Mouse (Mus musculus) forebrain, embryonic 14.5 days (tissue): ENCODE measurements around the gene Gsg1l. TPM values are rescaled to one million over a fixed set of nuclear protein-coding genes. Genes with fewer than 3 reads are reported as not detected.

Source experiments
- ATAC-seq: fragments of 200-750 bp; cut with Nextera tagmentation; 2 replicates; pipeline ENCODE4 v1.8.0; 2017; ENCODE audit warnings: mild to moderate bottlenecking, moderate library complexity
- DNase-seq: peaks from one replicate; pipeline ENCODE4 v3.0.0-alpha.2; 2015; ENCODE audit warnings: low spot score
- H3K27ac ChIP-seq: fragments of 300-500 bp; sonication (generic); 2 replicates; pipeline ENCODE4 v1.5.1; 2014; ENCODE audit warnings: low read depth, mild to moderate bottlenecking, control low read depth, low read length, moderate library complexity
- H3K27me3 ChIP-seq: fragments of 300-500 bp; sonication (generic); replicated peaks from 2 replicates; pipeline ENCODE4 v1.6.1; 2014; ENCODE audit warnings: low read length, control low read depth, mixed read lengths; ENCODE audit not compliant: control insufficient read depth, insufficient read depth
- H3K36me3 ChIP-seq: fragments of 300-500 bp; sonication (generic); 2 replicates; pipeline ENCODE4 v1.6.1; 2014; ENCODE audit warnings: low read length, control low read depth; ENCODE audit not compliant: control insufficient read depth, insufficient read depth
- H3K4me1 ChIP-seq: fragments of 300-500 bp; sonication (generic); 2 replicates; pipeline ENCODE4 v1.6.1; 2014; ENCODE audit warnings: antibody characterized with exemption, low read length, control low read depth; ENCODE audit not compliant: control insufficient read depth, insufficient read depth
- H3K4me2 ChIP-seq: fragments of 300-500 bp; sonication (generic); 2 replicates; pipeline ENCODE4 v1.6.1; 2014; ENCODE audit warnings: mild to moderate bottlenecking, control low read depth, low read length
- H3K4me3 ChIP-seq: fragments of 300-500 bp; sonication (generic); 2 replicates; pipeline ENCODE4 v1.5.1; 2014; ENCODE audit warnings: low read depth, low read length, control low read depth
- H3K9ac ChIP-seq: fragments of 300-500 bp; sonication (generic); 2 replicates; pipeline ENCODE4 v1.6.1; 2014; ENCODE audit warnings: mild to moderate bottlenecking, low read length, control low read depth, moderate library complexity
- H3K9me3 ChIP-seq: fragments of 300-500 bp; sonication (generic); replicated peaks from 2 replicates; pipeline ENCODE4 v1.6.1; 2016; ENCODE audit warnings: low read length, control low read depth, mixed read lengths; ENCODE audit not compliant: control insufficient read depth
- WGBS: fragments of 180-500 bp; shearing (Covaris S2); extraction: QIAGEN DNeasy Blood & Tissue Kit; methylation state at CpG from one replicate; pipeline ENCODE4 v1.1.7; 2014; 5-methylcytosine and 5-hydroxymethylcytosine counted together
- polyA plus RNA-seq: library from polyadenylated mRNA; unstranded; fragments of >200 nt; fragmentation: Nextera tagmentation; extraction: Ambion mirVana; gene quantifications from 2 replicates; pipeline ENCODE4 v1.2.1, GENCODE M21; 2014

Gsg1l gene
- polyA plus RNA-seq, 1 experiment from 2014 or later: 5.0 TPM

DNA sequence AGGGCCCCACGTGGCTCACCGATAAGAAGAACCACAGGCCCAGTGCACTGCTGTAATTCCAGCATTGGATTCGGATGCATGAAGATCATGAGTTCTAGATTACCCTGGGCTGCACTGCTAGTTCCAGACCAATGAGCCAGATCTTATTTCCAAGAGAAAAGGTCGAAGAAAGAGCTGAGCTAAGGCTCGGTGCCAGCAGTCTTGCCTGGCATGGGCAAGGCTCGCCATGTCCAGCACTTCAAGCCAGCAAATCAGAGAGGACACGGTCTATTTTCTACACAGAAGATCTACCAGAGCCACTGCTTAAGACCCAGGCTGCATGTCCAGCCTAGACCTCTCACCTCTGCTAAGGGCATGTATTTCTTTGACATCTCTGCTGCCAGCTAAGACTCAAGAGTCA is 92.2 kb downstream of the Gsg1l start:
- no peak for DNase-seq
- Histone ChIP-seq H3K36me3 (no peaks in the 10 kb centered on the region), H3K4me2 (no peak overlapping the region), H3K27me3 (no peaks in the 10 kb centered on the region), H3K9me3 (no peaks in the 10 kb centered on the region), H3K4me1 (0 out of 2 replicates have a peak, but pooled peaks cover 3% of the 10 kb centered on the region), H3K4me3 (no peak overlapping the region), H3K9ac (no peak overlapping the region), H3K27ac (no peak overlapping the region)
- no peak for ATAC-seq
- WGBS: 80% methylated on average over 7 of the region's 7 CpGs

DNA sequence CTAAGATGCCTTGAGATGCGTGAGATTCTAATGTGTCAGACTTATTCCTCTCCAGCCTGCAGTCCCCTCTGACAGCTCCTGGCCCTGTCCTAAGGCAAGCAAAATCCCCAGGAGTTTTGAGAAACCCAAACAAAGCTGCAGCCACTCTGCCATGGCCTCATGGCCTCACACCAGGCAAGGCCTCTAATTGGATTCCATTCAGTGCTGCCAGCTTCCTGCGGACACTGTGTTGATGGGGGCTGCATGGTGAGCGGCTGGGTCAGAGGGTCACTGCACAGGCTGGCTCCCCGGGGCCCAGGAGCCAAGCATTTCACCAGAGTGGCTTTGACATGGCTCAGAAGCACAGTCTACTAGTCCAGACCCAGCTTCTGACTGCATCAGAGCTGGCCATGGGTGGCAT is 92.7 kb downstream of the Gsg1l start:
- H3K36me3 ChIP-seq: no peaks in the 10 kb centered on the region
- H3K9ac ChIP-seq: no peak overlapping the region
- no peaks in the 10 kb centered on the region for H3K27me3 ChIP-seq
- peaks cover 4% of the 10 kb centered on the region; the same call in 1 of the 2 replicates for H3K4me1 ChIP-seq
- H3K4me3 ChIP-seq: no peak overlapping the region
- DNase-seq (no peak), ATAC-seq (no peak)
- no peak overlapping the region for H3K4me2 ChIP-seq
- 18% methylated on average over 4 of the region's 4 CpGs for WGBS
- no peaks in the 10 kb centered on the region for H3K9me3 ChIP-seq
- no peak overlapping the region for H3K27ac ChIP-seq

DNA sequence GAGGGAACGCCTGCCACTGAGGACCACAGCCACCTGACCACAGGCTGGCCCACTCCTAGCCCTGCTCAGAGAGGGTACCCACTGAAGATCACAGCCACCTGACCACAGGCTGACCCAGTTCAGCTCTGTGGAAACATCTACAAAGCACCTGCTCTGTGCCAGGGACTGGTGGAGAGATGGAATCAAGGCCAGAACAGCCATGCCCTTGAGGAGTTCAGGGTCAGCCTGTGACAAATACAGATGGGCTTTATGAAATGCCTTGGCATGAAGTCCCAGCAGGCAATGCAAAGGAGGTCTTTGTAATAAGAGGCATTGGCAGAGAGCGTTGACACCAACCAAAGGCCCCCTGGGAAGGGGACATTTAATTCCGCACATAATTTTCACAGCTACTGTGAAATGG is 93.9 kb downstream of the Gsg1l start:
- no peak for ATAC-seq
- Histone ChIP-seq H3K4me3 (no peak overlapping the region), H3K27ac (no peak overlapping the region), H3K27me3 (no peaks in the 10 kb centered on the region), H3K9ac (no peak overlapping the region), H3K36me3 (no peaks in the 10 kb centered on the region), H3K9me3 (no peaks in the 10 kb centered on the region), H3K4me2 (no peak overlapping the region), H3K4me1 (peaks cover 15% of the 10 kb centered on the region)
- DNase-seq: no peak
- 94% methylated on average over 3 of the region's 3 CpGs for WGBS

DNA sequence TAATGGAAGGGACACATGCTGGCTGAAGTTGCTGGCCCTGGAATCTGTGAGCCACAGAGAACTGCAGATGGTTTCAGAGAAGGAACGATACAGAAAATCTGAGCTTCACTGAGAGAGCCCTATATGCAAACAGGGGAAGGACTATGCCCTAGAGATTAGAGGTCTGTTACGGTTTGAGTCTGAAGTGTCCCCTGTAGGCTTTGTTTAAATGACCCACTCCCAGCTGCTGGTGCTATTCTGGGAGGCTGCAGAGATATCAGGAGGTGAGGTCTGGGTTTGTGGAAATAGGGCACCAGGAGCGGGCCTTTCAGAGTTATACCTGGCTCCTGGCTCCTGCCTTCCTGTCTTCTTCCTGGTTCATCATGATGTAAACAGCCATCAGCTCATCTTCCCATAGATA is 95.1 kb downstream of the Gsg1l start:
- no peak for ATAC-seq
- no peak for DNase-seq
- H3K4me1 ChIP-seq: peaks cover 15% of the 10 kb centered on the region
- H3K4me3 ChIP-seq: no peak overlapping the region
- H3K27me3 ChIP-seq: no peaks in the 10 kb centered on the region
- no peak overlapping the region for H3K4me2 ChIP-seq
- WGBS: 83% methylated on average over 3 of the region's 3 CpGs
- no peak overlapping the region for H3K9ac ChIP-seq
- H3K27ac ChIP-seq: no peak overlapping the region
- no peaks in the 10 kb centered on the region for H3K9me3 ChIP-seq
- no peaks in the 10 kb centered on the region for H3K36me3 ChIP-seq

DNA sequence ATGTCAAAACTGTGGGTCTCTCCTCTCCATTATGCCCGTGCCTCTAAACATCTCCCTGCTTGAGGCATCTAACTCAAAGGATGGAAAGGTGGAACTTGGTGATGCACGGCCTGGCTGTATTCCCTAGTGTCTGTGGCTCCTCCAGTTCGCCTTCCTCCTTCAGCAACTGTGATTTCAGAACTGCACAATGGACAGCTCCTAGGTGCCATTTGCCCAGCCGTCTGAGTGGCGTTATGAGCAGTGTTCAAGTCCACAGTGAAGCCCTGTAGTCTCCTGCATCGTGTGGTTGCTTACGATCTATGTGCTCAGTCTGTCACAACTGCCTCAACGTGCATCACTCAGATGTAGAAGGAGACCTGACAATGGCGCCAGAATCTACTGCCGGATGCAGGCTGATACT is 96.6 kb downstream of the Gsg1l start:
- Histone ChIP-seq H3K36me3 (no peaks in the 10 kb centered on the region), H3K27me3 (no peaks in the 10 kb centered on the region), H3K4me1 (peaks cover 13% of the 10 kb centered on the region), H3K4me3 (no peak overlapping the region), H3K9ac (no peak overlapping the region), H3K4me2 (no peak overlapping the region), H3K9me3 (no peaks in the 10 kb centered on the region), H3K27ac (no peak overlapping the region)
- ATAC-seq (no peak), DNase-seq (no peak)
- WGBS: 83% methylated on average over 10 of the region's 10 CpGs

DNA sequence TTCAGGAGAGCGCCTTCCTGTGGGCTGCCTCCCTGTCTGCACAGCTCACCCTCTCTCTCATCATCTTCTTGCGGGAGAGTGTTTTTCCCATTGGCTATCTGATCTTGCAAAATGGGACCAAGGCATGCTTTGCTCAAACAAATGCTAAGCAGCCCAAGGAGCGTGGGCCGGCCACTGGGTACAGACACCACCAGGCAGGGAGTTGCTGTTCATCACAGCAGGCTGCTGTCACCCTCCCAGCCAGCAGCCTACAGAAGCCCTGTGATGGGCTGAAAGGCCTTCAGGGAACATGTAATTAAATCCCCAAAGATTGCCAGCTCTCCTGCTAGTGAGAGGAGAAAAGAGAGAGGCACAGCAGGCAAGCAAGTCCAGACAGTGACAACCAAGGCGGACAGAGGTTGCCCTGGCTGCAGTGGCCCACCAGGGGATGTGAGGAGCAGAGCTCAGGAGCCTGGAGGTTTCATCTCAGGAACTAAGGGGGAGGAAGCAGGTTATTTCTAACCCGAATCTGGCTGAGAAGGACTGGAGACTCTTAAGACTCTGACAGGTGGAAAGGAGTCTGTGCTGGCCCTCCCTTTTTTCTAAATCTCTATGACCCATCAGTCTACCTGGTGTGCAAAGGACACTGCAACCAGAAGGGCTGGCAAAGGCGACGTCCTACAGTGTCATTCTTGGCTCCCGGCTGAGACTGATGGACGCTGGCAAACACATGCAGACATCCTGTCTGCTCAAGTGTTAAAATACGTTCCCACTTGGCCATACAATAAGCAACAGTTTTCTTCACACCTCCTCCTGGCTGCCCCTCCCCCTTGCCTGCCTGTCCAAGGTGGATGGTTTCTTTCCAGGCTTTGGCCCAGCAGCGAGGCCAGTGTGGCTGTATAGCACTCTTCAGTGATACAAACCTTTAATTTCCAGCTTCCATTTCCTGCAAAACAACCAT is 98.0 kb downstream of the Gsg1l start:
- ATAC-seq: peak; percentile 75
- H3K27ac ChIP-seq: no peak overlapping the region

DNA sequence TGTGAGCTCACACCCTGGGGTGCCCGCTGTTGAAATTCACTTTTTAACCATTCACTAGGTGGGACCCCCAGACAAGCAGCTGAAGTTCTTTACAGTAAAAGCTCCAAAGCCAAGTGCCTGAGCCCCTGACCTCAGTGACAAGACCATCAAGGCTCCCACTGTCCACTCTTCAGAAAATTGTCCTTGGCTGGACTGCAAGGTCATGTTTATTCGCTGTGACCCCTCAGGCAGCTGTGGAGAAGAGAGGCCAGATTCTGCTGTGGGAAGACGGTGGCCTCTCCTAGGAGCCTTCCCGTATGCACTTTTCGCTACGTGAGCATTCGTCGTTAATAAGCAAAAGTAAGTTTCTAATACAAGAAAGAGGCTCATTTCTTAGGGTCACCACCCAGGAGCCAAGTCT is 102.6 kb downstream of the Gsg1l start:
- ATAC-seq: no peak

More for the DNA sequence above, 98.0 kb downstream of the Gsg1l start:
- Histone ChIP-seq H3K4me3 (no peak overlapping the region), H3K4me2 (no peak overlapping the region), H3K9ac (no peak overlapping the region), H3K36me3 (no peaks in the 10 kb centered on the region), H3K27me3 (no peaks in the 10 kb centered on the region), H3K9me3 (no peaks in the 10 kb centered on the region), H3K4me1 (peaks cover 13% of the 10 kb centered on the region)
- 24% methylated on average over 12 of the region's 12 CpGs for WGBS
- peak; percentile 60 for DNase-seq

DNA sequence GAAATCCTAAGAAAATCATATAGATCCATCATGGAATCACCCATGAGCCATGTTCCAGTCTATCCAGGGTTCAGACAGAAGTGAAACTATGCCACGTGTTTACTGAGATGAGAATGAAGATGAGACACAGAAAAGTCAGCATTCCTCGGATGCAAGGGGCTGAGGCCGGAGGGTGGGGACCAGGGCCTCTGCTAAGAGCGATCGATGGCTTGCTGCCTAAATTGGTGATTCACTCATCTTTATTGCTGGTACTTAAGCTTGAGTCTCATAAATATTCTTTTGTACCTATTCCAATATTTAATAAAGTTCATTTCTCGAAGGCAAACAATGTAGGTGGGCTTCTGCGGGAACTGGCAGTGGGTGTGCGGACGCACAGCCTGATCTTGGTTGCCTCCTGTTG is 105.5 kb downstream of the Gsg1l start:
- Histone ChIP-seq H3K4me2 (no peak overlapping the region), H3K9me3 (no peaks in the 10 kb centered on the region), H3K27ac (no peak overlapping the region), H3K4me3 (no peak overlapping the region), H3K36me3 (no peaks in the 10 kb centered on the region), H3K4me1 (no peaks in the 10 kb centered on the region; the same call in 1 of the 2 replicates), H3K9ac (no peak overlapping the region), H3K27me3 (no peaks in the 10 kb centered on the region)
- ATAC-seq (no peak), DNase-seq (no peak)
- WGBS: 87% methylated on average over 9 of the region's 9 CpGs

More for the DNA sequence above, 102.6 kb downstream of the Gsg1l start:
- Histone ChIP-seq H3K9ac (no peak overlapping the region), H3K4me1 (peaks cover 12% of the 10 kb centered on the region), H3K9me3 (no peaks in the 10 kb centered on the region), H3K4me2 (no peak overlapping the region), H3K27me3 (no peaks in the 10 kb centered on the region), H3K27ac (no peak overlapping the region), H3K36me3 (no peaks in the 10 kb centered on the region), H3K4me3 (no peak overlapping the region)
- no peak for DNase-seq
- WGBS: 89% methylated on average over 8 of the region's 8 CpGs

DNA sequence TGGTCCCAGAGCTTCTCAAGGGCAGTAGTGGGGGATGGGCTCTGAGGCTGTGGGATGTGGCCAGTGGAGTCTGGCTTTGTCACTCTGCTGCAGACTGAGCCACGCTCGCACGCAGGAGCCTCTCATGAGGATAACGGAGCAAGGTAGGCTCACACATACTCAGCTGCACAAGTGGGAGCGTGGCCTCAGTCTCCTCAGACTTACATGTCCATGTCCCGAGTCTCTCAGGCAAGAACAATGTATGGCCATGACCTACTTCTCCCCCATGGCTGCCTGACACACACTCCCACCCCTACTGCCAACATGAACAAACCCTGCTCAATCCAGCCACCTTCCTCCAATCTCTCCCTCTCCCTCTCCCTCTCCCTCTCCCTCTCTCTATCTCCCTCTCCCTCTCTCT is 106.8 kb downstream of the Gsg1l start:
- DNase-seq (no peak), ATAC-seq (no peak)
- no peak overlapping the region for H3K4me3 ChIP-seq
- H3K9ac ChIP-seq: no peak overlapping the region
- H3K4me2 ChIP-seq: no peak overlapping the region
- no peaks in the 10 kb centered on the region for H3K9me3 ChIP-seq
- H3K27ac ChIP-seq: no peak overlapping the region
- H3K27me3 ChIP-seq: no peaks in the 10 kb centered on the region
- 69% methylated on average over 6 of the region's 6 CpGs for WGBS
- no peaks in the 10 kb centered on the region; the same call in 1 of the 2 replicates for H3K4me1 ChIP-seq
- H3K36me3 ChIP-seq: no peaks in the 10 kb centered on the region
